Mouse (Mus musculus): ENCODE results near the gene Tmem104.

DNA sequence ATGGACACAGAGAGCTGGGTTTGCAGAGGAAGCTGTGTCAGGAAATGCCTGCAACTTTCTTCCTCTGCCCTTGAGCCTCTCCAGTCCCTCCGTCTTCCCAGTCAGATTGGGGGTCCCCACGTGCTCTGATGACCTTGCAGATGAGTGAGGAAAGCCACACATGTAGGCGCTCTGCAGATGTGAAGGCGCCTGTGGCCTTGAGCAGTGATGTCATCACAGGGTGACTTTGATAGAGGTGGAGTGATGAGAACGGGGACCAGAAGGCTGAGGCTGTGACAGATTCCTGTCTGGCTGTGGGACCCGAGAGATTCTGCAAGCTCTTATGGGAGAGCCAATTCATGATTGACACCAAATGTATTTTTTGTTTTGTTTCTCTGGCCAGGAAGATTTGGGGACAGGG, 36.6 kb downstream of the Tmem104 start:
- TF ChIP-seq POLR2A (IDR thresholded peaks at IDR 0.05; ENCODE audit: extremely low read depth, insufficient read depth, low read length) (no peak), CTCF (IDR thresholded peaks at IDR 0.05; ENCODE audit: low read depth, low read length) (no peak)

Data from liver, adult 2 months (tissue).